Mouse (Mus musculus) ovary, postnatal 10 days (tissue): ENCODE data around the gene Pcdh10.
A peak's percentile ranks its signal among the peaks of the same experiment; 100 is the strongest.

Experiments
- DNase-seq: peaks from one replicate; pipeline ENCODE4 v3.0.0; 2022; ENCODE audit warnings: low spot score

The Pcdh10 gene

GRCm38 (mm10) chr3:45378145-45378544 lies at the start of gene Pcdh10:
Gene Pcdh10 (plus strand): TSS chr3:45378398.
- DNase-seq, result peak; percentile 92

- no peak for DNase-seq
Measured at GRCm38 (mm10) chr3:45355919-45356318, 22.3 kb upstream of the Pcdh10 start.

GRCm38 (mm10) chr3:45368952-45369351 lies 9.2 kb upstream of the Pcdh10 start:
- no peak for DNase-seq

DNA sequence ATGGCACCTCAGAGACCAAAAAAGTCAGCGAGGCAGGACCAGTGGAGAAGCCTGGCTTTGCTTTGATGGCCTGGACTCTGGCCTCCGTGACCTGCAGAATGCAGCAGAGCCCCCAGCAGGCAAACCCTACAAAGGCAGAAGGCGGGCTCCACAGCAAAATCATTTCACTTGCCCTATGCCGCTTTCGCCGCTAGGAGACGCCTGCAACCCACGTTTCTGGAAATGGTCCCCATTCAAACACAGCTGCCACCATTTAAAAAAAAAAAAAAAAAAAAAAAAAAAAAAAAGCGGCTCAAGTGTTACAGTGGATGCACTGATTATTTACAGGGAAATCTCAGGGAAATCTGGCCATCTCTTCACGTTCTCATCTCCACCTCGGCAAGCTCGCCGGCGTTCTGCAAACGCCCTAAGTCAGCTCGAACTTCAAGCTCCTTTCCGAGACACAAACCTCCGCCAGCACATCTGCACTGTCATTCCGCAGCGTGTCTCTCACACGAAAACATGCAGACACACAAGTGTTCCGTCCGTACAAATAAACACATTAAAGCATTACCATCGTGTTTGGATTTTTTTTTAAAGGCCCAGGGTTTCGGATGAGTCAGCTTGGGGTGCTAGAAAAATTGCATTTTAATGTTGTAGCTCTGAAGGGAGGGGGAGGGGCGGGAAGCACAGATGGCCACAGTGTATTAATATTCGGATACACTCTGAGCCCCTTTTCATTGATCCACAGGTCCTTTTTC lies 2.3 kb upstream of the Pcdh10 start:
- peak; percentile 27 for DNase-seq

- DNase-seq, result peak; percentile 6
Measured at GRCm38 (mm10) chr3:45376501-45377390, 1.5 kb upstream of the Pcdh10 start.

- peak; percentile 6 for DNase-seq
Measured at GRCm38 (mm10) chr3:45377391-45377998, 703 bp upstream of the Pcdh10 start.

DNA sequence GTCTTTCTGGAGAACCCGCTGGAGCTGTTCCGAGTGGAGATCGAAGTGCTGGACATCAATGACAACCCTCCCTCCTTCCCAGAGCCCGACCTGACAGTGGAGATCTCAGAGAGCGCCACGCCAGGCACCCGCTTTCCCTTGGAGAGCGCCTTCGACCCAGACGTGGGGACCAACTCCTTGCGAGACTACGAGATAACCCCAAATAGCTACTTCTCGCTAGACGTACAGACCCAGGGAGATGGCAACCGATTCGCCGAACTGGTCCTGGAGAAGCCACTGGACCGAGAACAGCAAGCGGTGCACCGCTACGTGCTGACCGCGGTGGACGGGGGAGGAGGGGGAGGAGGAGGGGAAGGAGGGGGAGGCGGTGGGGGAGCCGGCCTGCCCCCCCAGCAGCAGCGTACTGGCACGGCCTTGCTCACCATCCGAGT lies 1.4 kb downstream of the Pcdh10 start:
- peak; percentile 2 for DNase-seq

DNA sequence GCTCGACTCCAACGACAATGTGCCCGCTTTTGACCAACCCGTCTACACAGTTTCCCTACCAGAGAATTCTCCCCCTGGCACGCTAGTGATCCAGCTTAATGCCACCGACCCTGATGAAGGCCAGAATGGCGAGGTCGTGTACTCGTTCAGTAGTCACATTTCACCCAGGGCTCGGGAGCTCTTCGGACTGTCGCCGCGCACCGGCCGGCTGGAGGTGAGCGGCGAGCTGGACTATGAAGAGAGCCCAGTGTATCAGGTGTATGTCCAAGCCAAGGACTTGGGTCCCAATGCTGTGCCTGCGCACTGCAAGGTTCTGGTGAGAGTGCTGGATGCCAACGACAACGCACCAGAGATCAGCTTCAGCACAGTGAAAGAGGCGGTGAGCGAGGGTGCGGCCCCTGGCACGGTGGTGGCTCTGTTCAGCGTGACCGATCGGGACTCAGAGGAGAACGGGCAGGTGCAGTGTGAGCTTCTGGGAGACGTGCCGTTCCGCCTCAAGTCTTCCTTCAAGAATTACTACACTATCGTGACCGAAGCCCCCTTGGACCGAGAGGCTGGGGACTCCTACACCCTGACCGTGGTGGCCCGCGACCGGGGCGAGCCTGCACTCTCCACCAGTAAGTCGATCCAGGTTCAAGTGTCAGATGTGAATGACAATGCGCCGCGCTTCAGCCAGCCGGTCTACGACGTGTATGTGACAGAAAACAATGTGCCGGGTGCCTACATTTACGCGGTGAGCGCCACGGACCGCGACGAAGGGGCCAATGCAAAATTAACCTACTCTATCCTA lies 2.0 kb downstream of the Pcdh10 start:
- DNase-seq, result peak; percentile 3

- DNase-seq, result peak; percentile 1
Measured at GRCm38 (mm10) chr3:45380811-45381761, 2.9 kb downstream of the Pcdh10 start.

DNA sequence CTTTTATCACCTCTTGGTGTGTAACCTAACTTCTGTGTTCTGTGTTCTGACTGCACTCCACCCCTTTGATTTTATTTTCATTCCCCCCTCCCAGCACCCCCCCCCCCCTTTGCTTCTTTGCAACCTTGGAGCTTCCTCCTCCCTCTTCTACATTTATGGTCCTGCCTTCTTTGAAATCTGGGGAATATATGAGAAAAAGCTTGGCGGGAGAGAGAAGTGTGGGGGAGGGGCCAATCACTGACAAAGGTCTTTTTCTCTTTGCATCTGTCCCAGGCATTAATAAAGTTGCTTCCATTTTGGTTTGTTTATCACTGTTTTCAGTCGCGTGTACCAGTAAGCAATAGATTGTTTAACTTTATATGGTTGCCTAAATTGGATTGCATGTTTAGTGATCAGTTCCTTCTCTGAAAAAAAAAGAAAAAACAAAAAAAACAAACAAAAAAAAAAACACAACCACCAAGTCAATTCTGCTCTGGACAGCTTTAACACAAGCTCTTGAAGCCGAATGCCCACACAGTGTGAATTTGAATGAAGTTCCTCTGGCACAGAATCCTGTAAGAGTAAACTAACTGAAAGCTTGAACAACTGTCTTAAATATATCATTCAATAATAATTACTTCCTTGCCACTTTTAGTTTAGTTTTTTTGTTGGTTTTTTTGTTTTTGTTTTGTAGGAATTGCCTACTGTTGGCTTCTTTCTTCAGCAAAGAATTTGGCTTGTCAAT lies 4.0 kb downstream of the Pcdh10 start:
- no peak for DNase-seq

GRCm38 (mm10) chr3:45383831-45384230 lies 5.6 kb downstream of the Pcdh10 start:
- DNase-seq, result no peak

- DNase-seq, result no peak
Measured at GRCm38 (mm10) chr3:45385028-45385427, 6.8 kb downstream of the Pcdh10 start.

DNA sequence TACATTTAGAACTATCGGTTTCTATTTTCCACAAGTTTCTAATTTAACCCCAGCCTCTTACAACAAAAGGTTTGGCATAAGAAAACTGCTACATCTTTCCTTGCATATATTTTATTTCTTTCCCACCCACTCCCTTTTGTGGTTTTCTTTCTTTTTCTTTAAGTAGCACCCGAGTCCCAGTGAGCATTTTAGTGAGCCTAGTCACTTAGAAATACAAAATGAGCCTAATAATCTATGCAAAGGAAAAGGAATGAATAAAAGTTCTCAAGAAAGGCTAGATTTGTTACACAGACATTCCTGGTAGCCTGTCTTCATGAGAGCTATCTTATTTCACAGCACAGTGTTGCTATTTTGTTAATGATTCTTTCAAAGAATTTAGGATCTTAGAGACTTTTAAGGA lies 7.3 kb downstream of the Pcdh10 start:
- no peak for DNase-seq

DNA sequence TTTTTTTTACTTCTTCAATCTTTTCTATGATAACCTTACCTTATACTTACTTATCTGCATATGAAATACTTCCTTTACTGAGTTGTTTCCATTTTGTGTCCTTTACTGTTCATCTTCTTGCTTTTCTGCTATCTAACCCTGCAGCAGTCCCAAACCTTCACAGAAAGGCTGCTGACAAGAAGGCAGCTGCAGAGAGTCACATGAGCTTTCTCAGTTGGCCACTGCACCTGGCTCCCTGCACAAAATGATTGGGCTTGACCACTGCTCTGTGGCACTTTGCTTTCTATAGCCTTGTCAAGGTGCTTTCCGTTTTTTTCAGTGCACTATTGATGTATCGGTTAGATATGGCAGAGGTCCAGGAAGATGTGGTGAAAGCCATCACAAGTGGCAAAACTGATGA lies 8.3 kb downstream of the Pcdh10 start:
- no peak for DNase-seq

DNA sequence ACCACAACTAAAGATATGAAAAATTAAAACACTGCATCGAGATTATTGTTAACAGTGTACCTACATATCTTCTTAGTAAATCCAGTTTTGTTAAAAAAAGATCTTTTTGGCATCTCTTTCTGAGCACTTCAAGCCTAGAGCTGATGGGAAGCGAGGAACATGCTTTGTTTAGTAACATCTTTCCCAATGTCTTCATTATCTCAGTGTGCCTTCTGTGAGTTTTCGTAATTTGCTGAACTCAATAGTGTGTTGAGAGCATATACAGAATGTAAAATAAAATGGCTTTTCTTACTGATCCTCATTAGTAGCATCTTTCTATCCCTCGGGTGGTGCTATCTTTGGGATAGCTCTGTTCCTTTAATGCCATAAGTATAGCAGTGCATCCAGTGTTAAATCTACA lies 18.9 kb downstream of the Pcdh10 start:
- no peak for DNase-seq

DNA sequence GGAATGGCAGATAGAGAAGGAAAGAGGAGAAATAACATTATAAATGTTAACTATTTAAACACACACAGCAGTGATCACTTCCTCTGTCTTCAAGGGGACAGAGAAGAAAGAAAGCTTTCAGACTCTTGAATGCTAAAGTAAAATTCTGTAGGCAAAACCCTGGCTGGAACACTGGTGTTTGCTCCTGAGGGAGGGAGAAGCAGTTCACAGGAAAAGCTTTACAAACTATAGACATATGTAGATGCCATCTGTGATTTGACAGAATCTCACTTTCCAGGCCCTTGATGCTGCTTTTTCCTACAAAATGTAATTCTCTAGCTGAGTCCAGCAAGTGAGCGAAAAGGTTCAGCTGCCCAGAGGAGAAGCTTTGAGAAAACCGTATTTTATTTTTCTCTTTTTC lies 25.0 kb downstream of the Pcdh10 start:
- no peak for DNase-seq

DNA sequence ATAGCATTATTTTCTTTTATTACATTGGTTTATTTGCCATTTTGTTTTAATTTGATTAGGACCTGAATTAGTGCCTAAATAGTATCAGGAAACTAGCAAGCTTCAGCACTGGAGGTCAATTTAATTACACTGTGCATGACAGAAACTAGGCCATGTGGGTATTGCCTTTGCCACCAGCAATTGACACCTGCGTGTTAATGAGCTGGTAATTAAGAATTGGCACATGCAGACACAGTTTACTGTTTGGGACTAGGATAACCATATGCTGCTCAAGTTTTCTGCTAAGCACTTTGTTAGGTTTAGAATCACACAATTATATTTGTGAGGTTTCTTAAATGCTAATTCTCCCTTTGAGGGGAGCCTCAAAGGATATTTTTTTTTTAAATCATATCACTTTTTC lies 53.5 kb downstream of the Pcdh10 start:
- DNase-seq, result no peak

- no peak for DNase-seq
Measured at GRCm38 (mm10) chr3:45432172-45432765, 54.1 kb downstream of the Pcdh10 start.
